Mouse (Mus musculus) forebrain, postnatal 0 days (tissue): ENCODE measurements at regions not wholly inside any gene's neighbourhood (a gene's known extent, or its start where the extent isn't known, plus 50 kb on each side); places are given as distances from the start of the nearest gene placed in this dataset.

Experiments
- ATAC-seq: fragments of 200-750 bp; cut with Nextera tagmentation; 2 replicates; pipeline ENCODE4 v1.8.0; 2017; ENCODE audit warnings: mild to moderate bottlenecking, moderate library complexity
- DNase-seq: peaks from one replicate; pipeline ENCODE4 v3.0.0-alpha.2; 2015
- H3K27ac ChIP-seq: fragments of 300-500 bp; sonication (generic); 2 replicates; pipeline ENCODE4 v1.5.1; 2014; ENCODE audit warnings: low read depth, mild to moderate bottlenecking, antibody characterized with exemption, low read length, moderate library complexity, mixed read lengths
- H3K27me3 ChIP-seq: fragments of 300-500 bp; sonication (generic); 2 replicates; pipeline ENCODE4 v1.6.1; 2014; ENCODE audit warnings: mild to moderate bottlenecking, low read length, mixed read lengths; ENCODE audit not compliant: insufficient read depth
- H3K36me3 ChIP-seq: fragments of 300-500 bp; sonication (generic); 2 replicates; pipeline ENCODE4 v1.6.1; 2014; ENCODE audit warnings: mild to moderate bottlenecking, moderate library complexity; ENCODE audit not compliant: insufficient read depth
- H3K4me1 ChIP-seq: fragments of 300-500 bp; sonication (generic); 2 replicates; pipeline ENCODE4 v1.6.1; 2014; ENCODE audit warnings: antibody characterized with exemption; ENCODE audit not compliant: insufficient read depth
- H3K4me2 ChIP-seq: fragments of 300-500 bp; sonication (generic); 2 replicates; pipeline ENCODE4 v1.6.1; 2014; ENCODE audit warnings: low read depth, mild to moderate bottlenecking, moderate library complexity
- H3K4me3 ChIP-seq: fragments of 300-500 bp; sonication (generic); 2 replicates; pipeline ENCODE4 v1.5.1; 2014; ENCODE audit warnings: low read depth, low read length, mixed read lengths
- H3K9ac ChIP-seq: fragments of 300-500 bp; sonication (generic); 2 replicates; pipeline ENCODE4 v1.6.1; 2014; ENCODE audit warnings: mild to moderate bottlenecking
- H3K9me3 ChIP-seq: fragments of 300-500 bp; sonication (generic); 2 replicates; pipeline ENCODE4 v1.6.1; 2016; ENCODE audit warnings: low read length
- CTCF ChIP-seq: sonication (generic); IDR thresholded peaks from 2 replicates; pipeline ENCODE4 v1.5.1; 2016; ENCODE audit warnings: antibody characterized with exemption, control low read depth, low read depth
- WGBS: fragments of 180-500 bp; shearing (Covaris S2); extraction: QIAGEN DNeasy Blood & Tissue Kit; methylation state at CpG from one replicate; pipeline ENCODE4 v1.1.7; 2014; 5-methylcytosine and 5-hydroxymethylcytosine counted together

GRCm38 (mm10) chrX:13413135-13413534, 52.8 kb upstream of the Nyx start:
- TF ChIP-seq CTCF = no peak
- no peaks in the 10 kb centered on the region for H3K4me1 ChIP-seq
- no peak overlapping the region for H3K4me3 ChIP-seq
- H3K4me2 ChIP-seq = no peak overlapping the region
- no peak overlapping the region for H3K9ac ChIP-seq
- H3K9me3 ChIP-seq = no peaks in the 10 kb centered on the region
- DNase-seq (no peak), ATAC-seq (no peak)
- no peaks in the 10 kb centered on the region for H3K36me3 ChIP-seq
- no peak overlapping the region for H3K27ac ChIP-seq
- H3K27me3 ChIP-seq = no peaks in the 10 kb centered on the region
- 29% methylated on average over 3 of the region's 3 CpGs for WGBS
